Mouse (Mus musculus) embryonic facial prominence, embryonic 10.5 days (tissue): ENCODE measurements around the gene Olfr419. TPM values are rescaled to one million over a fixed set of nuclear protein-coding genes. Genes with fewer than 3 reads are reported as not detected.

Source experiments
- polyA plus RNA-seq: library from polyadenylated mRNA; unstranded; fragments of >200 nt; fragmentation: Nextera tagmentation; extraction: Ambion mirVana; gene quantifications from 2 replicates; pipeline ENCODE4 v1.2.1, GENCODE M21; 2016

Gene Olfr419
- polyA plus RNA-seq, 1 experiment from 2014 or later, result not detected

Other genes with a start within 250 kb of the Olfr419 start
- not detected in 2 replicates for gene Ifi205, start 220.3 kb downstream of the Olfr419 start, polyA plus RNA-seq
- not detected in 2 replicates for gene Olfr433, start 211.4 kb downstream of the Olfr419 start, polyA plus RNA-seq
- not detected in 2 replicates for gene Olfr432, start 202.9 kb downstream of the Olfr419 start, polyA plus RNA-seq
- gene Olfr430, start 185.5 kb downstream of the Olfr419 start, polyA plus RNA-seq, result not detected in 2 replicates
- not detected in 2 replicates for gene Olfr429, start 167.7 kb downstream of the Olfr419 start, polyA plus RNA-seq
- gene Olfr427, start 155.2 kb downstream of the Olfr419 start, polyA plus RNA-seq, result not detected in 2 replicates
- 0.31 TPM in 1 of 2 replicates, not detected in the other for gene Olfr231, start 130.9 kb downstream of the Olfr419 start, polyA plus RNA-seq
- gene Olfr424, start 120.5 kb downstream of the Olfr419 start, polyA plus RNA-seq, result not detected in 2 replicates
- gene Olfr420, start 96.4 kb downstream of the Olfr419 start, polyA plus RNA-seq, result 0.09 TPM in 1 of 2 replicates, not detected in the other
- gene Spta1, start 79.3 kb downstream of the Olfr419 start, polyA plus RNA-seq, result 1.6 TPM in 2 replicates
- not detected in 2 replicates for gene Mptx1, start 78.5 kb upstream of the Olfr419 start, polyA plus RNA-seq
- not detected in 2 replicates for gene Olfr417, start 113.1 kb upstream of the Olfr419 start, polyA plus RNA-seq
- gene Olfr248, start 139.0 kb upstream of the Olfr419 start, polyA plus RNA-seq, result not detected in 2 replicates
- not detected in 2 replicates for gene Olfr414, start 172.0 kb upstream of the Olfr419 start, polyA plus RNA-seq
- not detected in 2 replicates for gene Olfr220, start 190.0 kb upstream of the Olfr419 start, polyA plus RNA-seq
- gene Fmn2, start 249.8 kb upstream of the Olfr419 start, polyA plus RNA-seq, result 2.4 and 2.5 TPM in 2 replicates